Mouse (Mus musculus) ES-Bruce4 (cell line): ENCODE measurements at regions not wholly inside any gene's neighbourhood (a gene's known extent, or its start where the extent isn't known, plus 50 kb on each side); places are given as distances from the start of the nearest gene placed in this dataset.

Experiments used
- CTCF ChIP-seq: IDR thresholded peaks from one replicate; pipeline ENCODE4 v1.8.1; 2011; ENCODE audit warnings: low read depth, low read length
- EP300 ChIP-seq: IDR thresholded peaks from 2 replicates; pipeline ENCODE4 v1.6.1; 2011; ENCODE audit warnings: low read depth, low read length; ENCODE audit not compliant: insufficient read depth
- POLR2A ChIP-seq: IDR thresholded peaks from one replicate; pipeline ENCODE4 v1.8.1; 2011; ENCODE audit warnings: low read length; ENCODE audit not compliant: insufficient read depth

DNA sequence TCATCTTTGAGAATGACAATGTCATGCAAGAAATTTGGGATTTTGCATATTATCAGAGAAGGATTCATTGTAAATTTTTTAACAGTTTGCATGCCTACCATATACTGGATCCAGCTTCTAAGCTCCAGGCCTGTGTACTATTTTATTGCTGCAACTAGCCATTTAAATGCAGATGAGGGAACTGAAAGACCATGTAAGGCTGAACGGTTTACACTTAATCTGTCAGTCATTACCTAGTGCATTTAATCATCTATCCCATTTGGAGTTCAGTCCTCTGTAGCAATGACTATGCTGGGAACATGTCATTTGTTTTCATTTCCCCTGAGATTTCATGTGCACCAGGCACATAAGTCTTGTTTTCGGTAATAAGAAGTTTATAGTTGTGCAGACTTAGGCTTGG lies 631.8 kb upstream of the Gm21961 start:
- no peak for TF ChIP-seq POLR2A
- no peak for TF ChIP-seq CTCF
- no peak for TF ChIP-seq EP300
